Mouse (Mus musculus): ENCODE results near the gene Ldlrad1. TPM values are rescaled to one million over a fixed set of nuclear protein-coding genes. Genes with fewer than 3 reads are reported as not detected.

Gene Ldlrad1
- polyA plus RNA-seq (2015; fragmentation: Nextera tagmentation; extraction: Ambion mirVana) = not detected in 2 replicates

- H3K36me3 ChIP-seq = peaks cover 17% of the 10 kb centered on the region; the same call in 1 of the 2 replicates
- H3K4me3 ChIP-seq = no peak within 1 kb of the TSS
- ATAC-seq (ENCODE audit: low FRiP score, low read depth) = no peak
- no peak within 1 kb of the TSS for H3K9ac ChIP-seq
- H3K27ac ChIP-seq (replicated peaks) = no peak within 1 kb of the TSS
- no peaks in the 10 kb centered on the region for H3K27me3 ChIP-seq
- WGBS = 95% methylated on average over 3 of the region's 3 CpGs
- H3K4me2 ChIP-seq = no peak within 1 kb of the TSS
- H3K4me1 ChIP-seq (replicated peaks) = no peaks in the 10 kb centered on the region
- no peaks in the 10 kb centered on the region for H3K9me3 ChIP-seq
Observed at GRCm38 (mm10) chr4:107208880-107209279, at the start of gene Ldlrad1. Ldlrad1 (plus strand) TSS chr4:107209180.

DNA sequence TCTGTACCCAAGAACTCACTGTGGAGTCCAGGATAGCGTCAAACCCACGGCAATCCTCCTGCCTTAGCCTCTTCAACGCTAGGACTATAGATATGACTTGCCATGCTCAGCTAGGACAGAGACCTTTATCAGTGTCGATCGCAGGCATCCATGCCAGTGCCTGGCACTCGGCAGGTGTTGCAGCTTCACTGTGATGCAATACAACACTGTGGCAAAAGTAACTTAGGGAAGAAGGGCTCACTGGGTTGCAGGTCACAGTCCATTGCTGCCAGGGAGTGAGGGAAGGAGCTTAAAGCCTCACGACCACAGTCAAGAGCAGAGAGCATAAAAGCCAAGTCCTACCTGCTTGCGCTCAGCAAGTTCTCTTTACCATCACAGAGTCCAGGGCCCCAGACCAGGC, 48.8 kb upstream of the Ldlrad1 start:
- peaks cover 7% of the 10 kb centered on the region; the same call in 1 of the 2 replicates for H3K36me3 ChIP-seq
- H3K4me3 ChIP-seq = no peak overlapping the region
- no peak for ATAC-seq (ENCODE audit: low FRiP score, low read depth)
- H3K9ac ChIP-seq = no peak overlapping the region
- no peaks in the 10 kb centered on the region for H3K27me3 ChIP-seq
- H3K4me1 ChIP-seq (replicated peaks) = 0 out of 2 replicates have a peak, but pooled peaks cover 7% of the 10 kb centered on the region
- H3K9me3 ChIP-seq = no peaks in the 10 kb centered on the region
- no peak overlapping the region for H3K27ac ChIP-seq (replicated peaks)
- 92% methylated on average over 8 of the region's 8 CpGs for WGBS
- no peak overlapping the region for H3K4me2 ChIP-seq

DNA sequence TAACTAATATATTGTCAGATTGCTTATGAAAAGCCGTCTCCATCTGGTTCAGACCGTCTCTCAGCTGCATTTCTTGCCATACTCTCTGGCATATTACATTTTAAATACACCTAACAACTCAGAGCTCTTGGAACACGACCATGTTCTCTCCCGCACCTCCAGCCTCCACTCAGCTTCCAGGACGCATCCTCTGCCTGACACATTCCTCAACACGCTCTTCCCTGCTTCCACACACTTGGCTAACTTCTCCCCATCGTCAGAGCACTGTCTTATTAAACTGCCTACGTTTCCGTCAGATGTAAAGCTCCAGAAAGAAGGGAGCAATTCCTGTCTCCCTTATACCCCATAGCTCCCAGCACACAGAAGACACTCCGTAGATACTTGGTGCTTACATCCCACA, 45.6 kb upstream of the Ldlrad1 start:
- no peaks in the 10 kb centered on the region for H3K9me3 ChIP-seq
- WGBS = 91% methylated on average over 10 of the region's 10 CpGs
- no peak overlapping the region for H3K9ac ChIP-seq
- H3K4me1 ChIP-seq (replicated peaks) = 0 out of 2 replicates have a peak, but pooled peaks cover 7% of the 10 kb centered on the region
- H3K36me3 ChIP-seq = peaks cover 7% of the 10 kb centered on the region; the same call in 1 of the 2 replicates
- no peak for ATAC-seq (ENCODE audit: low FRiP score, low read depth)
- H3K4me3 ChIP-seq = no peak overlapping the region
- no peaks in the 10 kb centered on the region for H3K27me3 ChIP-seq
- no peak overlapping the region for H3K4me2 ChIP-seq
- no peak overlapping the region for H3K27ac ChIP-seq (replicated peaks)

- 0 out of 2 replicates have a peak, but pooled peaks cover 7% of the 10 kb centered on the region for H3K4me1 ChIP-seq (replicated peaks)
- H3K36me3 ChIP-seq = peaks cover 7% of the 10 kb centered on the region; the same call in 1 of the 2 replicates
- peak; percentile 75 for ATAC-seq (ENCODE audit: low FRiP score, low read depth)
- H3K9ac ChIP-seq = no peak overlapping the region
- no peaks in the 10 kb centered on the region for H3K27me3 ChIP-seq
- 41% methylated on average over 9 of the region's 9 CpGs for WGBS
- H3K27ac ChIP-seq (replicated peaks) = no peak overlapping the region
- no peaks in the 10 kb centered on the region for H3K9me3 ChIP-seq
- no peak overlapping the region for H3K4me3 ChIP-seq
- no peak overlapping the region for H3K4me2 ChIP-seq
Observed at GRCm38 (mm10) chr4:107163756-107164587, 45.0 kb upstream of the Ldlrad1 start.

DNA sequence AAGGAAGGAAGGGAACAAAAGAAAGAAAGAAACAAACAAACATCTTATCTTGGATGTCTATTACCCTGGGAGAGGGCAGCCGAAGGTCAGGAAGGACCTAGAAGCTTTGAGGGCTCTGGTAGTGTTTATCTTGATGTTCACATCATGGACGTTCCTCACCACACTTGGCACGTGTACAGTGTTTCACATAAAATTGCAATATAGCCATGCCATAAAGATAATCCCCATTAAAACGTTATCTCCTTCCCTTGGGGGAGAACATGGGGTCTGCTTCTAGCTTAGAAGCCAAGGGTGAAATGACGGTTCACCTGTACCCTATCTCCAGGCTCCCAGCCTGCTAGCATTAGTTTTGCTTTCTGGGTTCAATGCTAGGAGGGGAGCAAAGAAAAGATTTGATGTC, 42.3 kb upstream of the Ldlrad1 start:
- H3K9me3 ChIP-seq = no peaks in the 10 kb centered on the region
- H3K4me3 ChIP-seq = no peak overlapping the region
- no peak overlapping the region for H3K9ac ChIP-seq
- H3K4me2 ChIP-seq = no peak overlapping the region
- no peak for ATAC-seq (ENCODE audit: low FRiP score, low read depth)
- no peaks in the 10 kb centered on the region for H3K27me3 ChIP-seq
- WGBS = 87% methylated on average over 5 of the region's 5 CpGs
- H3K27ac ChIP-seq (replicated peaks) = no peak overlapping the region
- 0 out of 2 replicates have a peak, but pooled peaks cover 7% of the 10 kb centered on the region for H3K4me1 ChIP-seq (replicated peaks)
- H3K36me3 ChIP-seq = peaks cover 10% of the 10 kb centered on the region; the same call in 1 of the 2 replicates

GRCm38 (mm10) chr4:107167798-107168197, 41.2 kb upstream of the Ldlrad1 start:
- H3K27ac ChIP-seq (replicated peaks) = no peak overlapping the region
- H3K4me1 ChIP-seq (replicated peaks) = 0 out of 2 replicates have a peak, but pooled peaks cover 7% of the 10 kb centered on the region
- H3K9me3 ChIP-seq = no peaks in the 10 kb centered on the region
- 88% methylated on average over 5 of the region's 5 CpGs for WGBS
- peaks cover 15% of the 10 kb centered on the region for H3K36me3 ChIP-seq
- no peak overlapping the region for H3K9ac ChIP-seq
- ATAC-seq (ENCODE audit: low FRiP score, low read depth) = no peak
- no peak overlapping the region for H3K4me3 ChIP-seq
- no peaks in the 10 kb centered on the region for H3K27me3 ChIP-seq
- H3K4me2 ChIP-seq = no peak overlapping the region

GRCm38 (mm10) chr4:107177506-107177905, 31.5 kb upstream of the Ldlrad1 start:
- no peaks in the 10 kb centered on the region for H3K27me3 ChIP-seq
- H3K36me3 ChIP-seq = peaks cover 12% of the 10 kb centered on the region
- peak overlapping the region; percentile 97 for H3K27ac ChIP-seq (replicated peaks)
- H3K4me2 ChIP-seq = peak overlapping the region; percentile 70
- ATAC-seq (ENCODE audit: low FRiP score, low read depth) = no peak
- H3K4me3 ChIP-seq = peak overlapping the region; percentile 58
- peak overlapping the region; percentile 58 for H3K9ac ChIP-seq
- no peaks in the 10 kb centered on the region for H3K9me3 ChIP-seq
- 56% methylated on average over 11 of the region's 11 CpGs for WGBS
- H3K4me1 ChIP-seq (replicated peaks) = peaks cover 39% of the 10 kb centered on the region

GRCm38 (mm10) chr4:107178182-107178829, 30.7 kb upstream of the Ldlrad1 start, which contains the start of gene Tmem59:
Tmem59 (plus strand) TSS chr4:107178399.
- H3K9me3 ChIP-seq = no peaks in the 10 kb centered on the region
- peak within 1 kb of the TSS; percentile 70 for H3K4me2 ChIP-seq
- no peaks in the 10 kb centered on the region for H3K27me3 ChIP-seq
- peak; percentile 96 for ATAC-seq (ENCODE audit: low FRiP score, low read depth)
- H3K27ac ChIP-seq (replicated peaks) = peak within 1 kb of the TSS; percentile 97
- H3K4me3 ChIP-seq = peak within 1 kb of the TSS; percentile 58
- H3K4me1 ChIP-seq (replicated peaks) = peaks cover 40% of the 10 kb centered on the region
- WGBS = under 1% methylated on average over 47 of the region's 49 CpGs
- peaks cover 10% of the 10 kb centered on the region for H3K36me3 ChIP-seq
- H3K9ac ChIP-seq = peak within 1 kb of the TSS; percentile 58

- Histone ChIP-seq H3K4me1 (replicated peaks) (peaks cover 40% of the 10 kb centered on the region), H3K4me3 (peak within 1 kb of the TSS; percentile 58), H3K27ac (replicated peaks) (peak within 1 kb of the TSS; percentile 97), H3K9me3 (no peaks in the 10 kb centered on the region), H3K27me3 (no peaks in the 10 kb centered on the region), H3K36me3 (peaks cover 10% of the 10 kb centered on the region), H3K4me2 (peak within 1 kb of the TSS; percentile 70), H3K9ac (peak within 1 kb of the TSS; percentile 58)
- WGBS = under 1% methylated on average over 47 of the region's 47 CpGs
- peak; percentile 74 for ATAC-seq (ENCODE audit: low FRiP score, low read depth)
Observed at GRCm38 (mm10) chr4:107178830-107179490, 30.0 kb upstream of the Ldlrad1 start, which contains the start of gene Tceanc2. Tceanc2 (minus strand) TSS chr4:107179116.

DNA sequence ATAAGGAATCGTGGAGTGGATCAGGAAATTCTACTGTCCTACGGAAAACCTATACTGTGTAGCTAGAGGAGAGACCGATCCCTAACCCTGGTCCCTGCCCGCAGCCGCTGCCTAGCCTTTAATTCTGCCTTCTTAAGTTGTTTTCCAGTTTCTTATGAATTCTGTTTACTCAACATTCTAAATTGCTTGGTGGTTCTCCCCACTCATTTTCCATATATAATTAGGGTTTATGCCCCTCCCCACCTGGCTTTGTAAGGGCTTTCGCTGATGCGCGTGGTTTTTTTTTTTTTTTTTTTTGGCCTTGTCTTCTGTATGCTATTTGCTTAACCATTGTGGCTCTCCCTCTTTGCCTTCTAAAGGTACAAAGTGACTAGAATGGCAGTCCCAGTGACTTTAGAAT, 29.4 kb upstream of the Ldlrad1 start:
- Histone ChIP-seq H3K9me3 (no peaks in the 10 kb centered on the region), H3K27me3 (no peaks in the 10 kb centered on the region), H3K4me2 (peak overlapping the region; percentile 57), H3K36me3 (peaks cover 10% of the 10 kb centered on the region), H3K4me3 (peak overlapping the region; percentile 58), H3K27ac (replicated peaks) (peak overlapping the region; percentile 97), H3K9ac (peak overlapping the region; percentile 58), H3K4me1 (replicated peaks) (peaks cover 40% of the 10 kb centered on the region)
- WGBS = 1% methylated on average over 8 of the region's 8 CpGs
- ATAC-seq (ENCODE audit: low FRiP score, low read depth) = no peak

DNA sequence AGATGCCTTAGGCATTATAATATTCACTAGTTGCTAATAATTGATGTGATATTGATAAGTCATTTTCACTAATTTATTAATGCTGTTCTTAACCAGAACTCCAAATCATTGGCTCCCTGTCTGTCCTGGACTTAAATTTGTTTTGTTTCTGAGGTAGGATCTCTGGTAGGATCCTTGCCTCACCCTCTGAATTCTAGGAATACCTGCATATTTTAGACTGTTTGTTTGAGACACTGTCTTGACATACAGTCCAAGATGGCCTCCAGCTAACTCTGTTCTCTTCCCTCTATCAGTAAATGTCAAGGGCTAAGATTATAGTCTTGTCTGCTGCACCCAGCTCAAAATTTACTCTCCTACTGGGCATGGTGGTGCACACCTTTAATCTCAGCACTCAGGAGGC, 28.2 kb upstream of the Ldlrad1 start:
- no peak overlapping the region for H3K9ac ChIP-seq
- no peak overlapping the region for H3K4me3 ChIP-seq
- no peaks in the 10 kb centered on the region for H3K9me3 ChIP-seq
- no peaks in the 10 kb centered on the region for H3K27me3 ChIP-seq
- no peak for ATAC-seq (ENCODE audit: low FRiP score, low read depth)
- H3K4me2 ChIP-seq = peak overlapping the region; percentile 57; the same call in 1 of the 2 replicates
- H3K4me1 ChIP-seq (replicated peaks) = peaks cover 40% of the 10 kb centered on the region
- H3K36me3 ChIP-seq = no peaks in the 10 kb centered on the region
- H3K27ac ChIP-seq (replicated peaks) = no peak overlapping the region
